Mouse (Mus musculus) stomach, postnatal 0 days (tissue): ENCODE data around the gene Gm49392. TPM values are rescaled to one million over a fixed set of nuclear protein-coding genes. Genes with fewer than 3 reads are reported as not detected.

ENCODE experiments used
- ATAC-seq: fragments of 200-750 bp; cut with Nextera tagmentation; 2 replicates; pipeline ENCODE4 v1.8.0; 2017; ENCODE audit not compliant: low FRiP score, low TSS enrichment
- DNase-seq: peaks from one replicate; pipeline ENCODE4 v3.0.0-alpha.2; 2016; ENCODE audit warnings: low spot score
- H3K27ac ChIP-seq: fragments of 300-500 bp; sonication (generic); replicated peaks from 2 replicates; pipeline ENCODE4 v1.5.1; 2014; ENCODE audit warnings: mild to moderate bottlenecking, control low read depth
- H3K27me3 ChIP-seq: fragments of 300-500 bp; sonication (generic); 2 replicates; pipeline ENCODE4 v1.6.1; 2014; ENCODE audit warnings: low read length; ENCODE audit not compliant: control insufficient read depth, insufficient read depth
- H3K36me3 ChIP-seq: fragments of 300-500 bp; sonication (generic); 2 replicates; pipeline ENCODE4 v1.6.1; 2014; ENCODE audit warnings: low read length, mixed read lengths; ENCODE audit not compliant: control insufficient read depth, insufficient read depth
- H3K4me1 ChIP-seq: fragments of 300-500 bp; sonication (generic); replicated peaks from 2 replicates; pipeline ENCODE4 v1.6.1; 2014; ENCODE audit warnings: antibody characterized with exemption; ENCODE audit not compliant: control insufficient read depth, insufficient read depth
- H3K4me2 ChIP-seq: fragments of 300-500 bp; sonication (generic); replicated peaks from 2 replicates; pipeline ENCODE4 v1.6.1; 2014; ENCODE audit warnings: low read depth, mild to moderate bottlenecking, control low read depth, moderate library complexity
- H3K4me3 ChIP-seq: fragments of 300-500 bp; sonication (generic); 2 replicates; pipeline ENCODE4 v1.5.1; 2014; ENCODE audit warnings: low read depth, low read length, control low read depth
- H3K9ac ChIP-seq: fragments of 300-500 bp; sonication (generic); 2 replicates; pipeline ENCODE4 v1.6.1; 2014; ENCODE audit warnings: mild to moderate bottlenecking, low read length, control low read depth, mixed read lengths
- H3K9me3 ChIP-seq: fragments of 300-500 bp; sonication (generic); 2 replicates; pipeline ENCODE4 v1.6.1; 2016; ENCODE audit warnings: low read length; ENCODE audit not compliant: control insufficient read depth
- CTCF ChIP-seq: IDR thresholded peaks from 2 replicates; pipeline ENCODE4 v1.5.1; 2016; ENCODE audit warnings: antibody characterized with exemption, low read depth, mild to moderate bottlenecking, moderate library complexity
- EP300 ChIP-seq: optimal IDR thresholded peaks from 2 replicates; pipeline ENCODE3; 2016; ENCODE audit warnings: antibody characterized with exemption
- WGBS: fragments of 180-500 bp; shearing (Covaris S2); extraction: QIAGEN DNeasy Blood & Tissue Kit; methylation state at CpG from one replicate; pipeline ENCODE4 v1.1.7; 2014; 5-methylcytosine and 5-hydroxymethylcytosine counted together
- polyA plus RNA-seq: library from polyadenylated mRNA; unstranded; fragments of >200 nt; fragmentation: Nextera tagmentation; extraction: Ambion mirVana; gene quantifications from 2 replicates; pipeline ENCODE4 v1.2.1, GENCODE M21; 2015

The Gm49392 gene
- polyA plus RNA-seq, 1 experiment from 2014 or later: 0.15 TPM

DNA sequence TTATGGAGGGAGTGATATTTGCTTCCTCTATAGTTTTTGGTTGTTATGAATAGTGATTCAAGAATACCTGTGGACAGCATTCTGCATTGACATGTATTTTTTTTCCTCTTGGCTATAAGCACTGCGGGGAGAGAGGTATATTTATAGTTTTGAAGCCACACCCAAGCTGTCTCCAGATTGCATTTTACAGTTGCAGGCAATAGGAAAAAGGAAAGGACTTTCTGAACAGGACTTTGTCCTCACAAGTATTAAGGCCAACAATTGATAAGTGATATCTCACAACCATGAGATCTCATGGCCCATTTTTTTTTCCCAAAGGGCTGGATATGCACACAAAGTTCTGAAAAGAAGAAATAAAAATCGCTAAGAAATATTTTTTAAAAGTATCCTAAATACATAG, 87.0 kb downstream of the Gm49392 start:
- 49% methylated on average over 2 of the region's 2 CpGs for WGBS
- H3K4me3 ChIP-seq: no peak overlapping the region
- no peak overlapping the region for H3K9ac ChIP-seq
- H3K4me2 ChIP-seq: no peak overlapping the region
- no peak overlapping the region for H3K27ac ChIP-seq
- H3K9me3 ChIP-seq: no peaks in the 10 kb centered on the region
- no peaks in the 10 kb centered on the region for H3K27me3 ChIP-seq
- H3K4me1 ChIP-seq: no peaks in the 10 kb centered on the region
- ATAC-seq (no peak), DNase-seq (no peak)
- TF ChIP-seq CTCF (no peak), EP300 (no peak)
- H3K36me3 ChIP-seq: no peaks in the 10 kb centered on the region

GRCm38 (mm10) chr13:60802749-60803148, 93.9 kb downstream of the Gm49392 start, which contains the start of gene Ctsll3:
Gene Ctsll3, minus strand, starts transcription at chr13:60802849.
- no peak within 1 kb of the TSS for H3K9ac ChIP-seq
- no peaks in the 10 kb centered on the region for H3K4me1 ChIP-seq
- H3K4me2 ChIP-seq: no peak within 1 kb of the TSS
- no peak within 1 kb of the TSS for H3K27ac ChIP-seq
- ATAC-seq (no peak), DNase-seq (no peak)
- no peaks in the 10 kb centered on the region for H3K27me3 ChIP-seq
- 70% methylated on average over 1 of the region's 1 CpGs for WGBS
- H3K36me3 ChIP-seq: no peaks in the 10 kb centered on the region
- no peak within 1 kb of the TSS for H3K4me3 ChIP-seq
- no peaks in the 10 kb centered on the region for H3K9me3 ChIP-seq
- no peak for TF ChIP-seq CTCF
- no peak for TF ChIP-seq EP300

Other genes starting within 250 kb of the Gm49392 start
- gene BC051665, start 110.5 kb downstream of the Gm49392 start, polyA plus RNA-seq: not detected in 2 replicates
- gene Ctsll3, start 94.0 kb downstream of the Gm49392 start, polyA plus RNA-seq: 0.82 and 0.90 TPM in 2 replicates
- 0.27 TPM in 1 of 2 replicates, not detected in the other for gene 4930486L24Rik, start 32.4 kb downstream of the Gm49392 start, polyA plus RNA-seq
- 2.0 and 3.0 TPM in 2 replicates for gene Ctla2b, start 553 bp upstream of the Gm49392 start, polyA plus RNA-seq
- gene Tpbpb, start 8.0 kb upstream of the Gm49392 start, polyA plus RNA-seq: not detected in 2 replicates
- 0.41 TPM in 1 of 2 replicates, not detected in the other for gene Gm49393, start 38.7 kb upstream of the Gm49392 start, polyA plus RNA-seq
- 2.4 and 3.1 TPM in 2 replicates for gene Gm49391, start 39.7 kb upstream of the Gm49392 start, polyA plus RNA-seq
- gene Ctla2a, start 39.7 kb upstream of the Gm49392 start, polyA plus RNA-seq: 20.6 and 23.6 TPM in 2 replicates
- not detected in 2 replicates for gene Tpbpa, start 45.1 kb upstream of the Gm49392 start, polyA plus RNA-seq
- not detected in 2 replicates for gene Ctsj, start 109.1 kb upstream of the Gm49392 start, polyA plus RNA-seq
- not detected in 2 replicates for gene Ctsq, start 143.7 kb upstream of the Gm49392 start, polyA plus RNA-seq